Mouse (Mus musculus) heart, embryonic 14.5 days (tissue): ENCODE results near the gene Sema5b. TPM values are rescaled to one million over a fixed set of nuclear protein-coding genes. Genes with fewer than 3 reads are reported as not detected.

ENCODE experiments used
- ATAC-seq: fragments of 200-750 bp; cut with Nextera tagmentation; 2 replicates; pipeline ENCODE4 v1.8.0; 2017; ENCODE audit warnings: low read depth, moderate TSS enrichment; ENCODE audit not compliant: insufficient number of reproducible peaks, insufficient read depth, low FRiP score
- H3K27ac ChIP-seq, 2 experiments: fragments of 200-500 bp in 1 of 2; fragments of 300-500 bp in 1 of 2; sonication (generic) in 1 of 2; replicated peaks in 1 of 2; 2 replicates each; pipeline ENCODE4 v1.5.1; 2012 to 2014; ENCODE audit warnings: low read depth in 2 of 2, low read length in 2 of 2, control low read depth in 1 of 2, mild to moderate bottlenecking in 1 of 2, mixed read lengths in 1 of 2; ENCODE audit not compliant: control insufficient read depth in 1 of 2, insufficient read depth in 1 of 2
- H3K27me3 ChIP-seq: fragments of 300-500 bp; sonication (generic); 2 replicates; pipeline ENCODE4 v1.6.1; 2014; ENCODE audit warnings: mild to moderate bottlenecking, low read length, control low read depth; ENCODE audit not compliant: control insufficient read depth, insufficient read depth
- H3K36me3 ChIP-seq: fragments of 300-500 bp; sonication (generic); 2 replicates; pipeline ENCODE4 v1.6.1; 2014; ENCODE audit warnings: mild to moderate bottlenecking, control low read depth, low read length, mixed read lengths; ENCODE audit not compliant: control insufficient read depth, insufficient read depth
- H3K4me1 ChIP-seq, 2 experiments: fragments of 200-500 bp in 1 of 2; fragments of 300-500 bp in 1 of 2; sonication (generic) in 1 of 2; 2 replicates each; pipeline ENCODE4 v1.6.1; 2012 to 2014; ENCODE audit warnings: low read length in 2 of 2, control low read depth in 1 of 2, mixed read lengths in 1 of 2; ENCODE audit not compliant: control insufficient read depth in 2 of 2, insufficient read depth in 2 of 2
- H3K4me2 ChIP-seq: fragments of 300-500 bp; sonication (generic); 2 replicates; pipeline ENCODE4 v1.6.1; 2014; ENCODE audit warnings: mild to moderate bottlenecking, low read length
- H3K4me3 ChIP-seq, 2 experiments: fragments of 200-500 bp in 1 of 2; fragments of 300-500 bp in 1 of 2; sonication (generic) in 1 of 2; 2 replicates each; pipeline ENCODE4 v1.5.1; 2012 to 2014; ENCODE audit warnings: low read length in 2 of 2, mild to moderate bottlenecking in 2 of 2, control low read depth in 1 of 2, low read depth in 1 of 2, moderate library complexity in 1 of 2; ENCODE audit not compliant: control insufficient read depth in 1 of 2, insufficient read depth in 1 of 2
- H3K9ac ChIP-seq: fragments of 300-500 bp; sonication (generic); 2 replicates; pipeline ENCODE4 v1.6.1; 2014; ENCODE audit warnings: mild to moderate bottlenecking, low read length
- H3K9me3 ChIP-seq: fragments of 300-500 bp; sonication (generic); 2 replicates; pipeline ENCODE4 v1.6.1; 2016; ENCODE audit warnings: low read length, control low read depth; ENCODE audit not compliant: control insufficient read depth
- WGBS: fragments of 180-500 bp; shearing (Covaris S2); extraction: QIAGEN DNeasy Blood & Tissue Kit; methylation state at CpG from one replicate; pipeline ENCODE4 v1.1.7; 2014; 5-methylcytosine and 5-hydroxymethylcytosine counted together
- polyA plus RNA-seq: library from polyadenylated mRNA; unstranded; fragments of >200 nt; fragmentation: Nextera tagmentation; extraction: Ambion mirVana; gene quantifications from 2 replicates; pipeline ENCODE4 v1.2.1, GENCODE M21; 2014

The Sema5b gene
- polyA plus RNA-seq, 1 experiment from 2014 or later = 1.9 TPM

DNA sequence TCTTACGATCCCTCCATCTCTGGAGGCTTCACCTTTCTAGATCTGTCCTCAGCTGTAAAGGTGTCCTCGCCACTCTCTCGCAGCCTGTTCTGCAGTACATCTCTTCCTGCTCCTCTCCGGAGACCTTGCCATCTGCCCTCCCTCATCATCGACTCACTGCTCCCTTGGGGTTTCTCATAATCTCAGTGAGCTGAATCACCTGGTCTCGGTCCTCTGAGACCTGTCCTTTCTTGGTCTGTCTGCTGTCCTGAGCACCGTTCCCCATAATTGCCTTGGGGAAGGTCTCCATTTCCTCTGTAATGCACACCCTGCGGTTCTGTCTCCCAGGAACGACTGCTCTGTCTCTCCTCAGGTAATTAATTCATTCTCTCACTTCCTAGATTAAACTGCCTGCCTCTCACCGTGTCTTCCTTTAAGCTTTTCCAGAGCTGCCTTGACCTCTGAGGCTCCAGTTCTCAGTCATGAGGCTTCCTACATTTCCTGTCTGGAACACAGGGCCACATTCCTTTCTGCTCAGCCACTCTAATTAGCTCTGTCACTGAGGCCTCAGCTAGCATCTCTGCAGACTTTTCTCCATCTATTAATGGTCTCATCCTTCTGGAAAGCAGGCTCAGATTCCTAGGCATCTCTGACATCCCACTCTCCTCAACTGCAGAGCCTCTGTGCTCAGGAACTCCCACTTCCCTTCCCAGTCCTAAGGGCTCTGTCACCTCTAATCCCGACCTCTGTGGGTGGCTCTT is 31.4 kb upstream of the Sema5b start:
- H3K36me3 ChIP-seq = no peaks in the 10 kb centered on the region
- 44% methylated on average over 11 of the region's 11 CpGs for WGBS
- no peak for ATAC-seq
- H3K9ac ChIP-seq = no peak overlapping the region
- H3K4me1 ChIP-seq = peaks cover 4% of the 10 kb centered on the region in 2 experiments; a peak in 2 of 4 replicates
- H3K27ac ChIP-seq = no peak overlapping the region
- no peak overlapping the region for H3K4me2 ChIP-seq
- no peak overlapping the region for H3K4me3 ChIP-seq
- no peaks in the 10 kb centered on the region for H3K9me3 ChIP-seq
- H3K27me3 ChIP-seq = no peaks in the 10 kb centered on the region

DNA sequence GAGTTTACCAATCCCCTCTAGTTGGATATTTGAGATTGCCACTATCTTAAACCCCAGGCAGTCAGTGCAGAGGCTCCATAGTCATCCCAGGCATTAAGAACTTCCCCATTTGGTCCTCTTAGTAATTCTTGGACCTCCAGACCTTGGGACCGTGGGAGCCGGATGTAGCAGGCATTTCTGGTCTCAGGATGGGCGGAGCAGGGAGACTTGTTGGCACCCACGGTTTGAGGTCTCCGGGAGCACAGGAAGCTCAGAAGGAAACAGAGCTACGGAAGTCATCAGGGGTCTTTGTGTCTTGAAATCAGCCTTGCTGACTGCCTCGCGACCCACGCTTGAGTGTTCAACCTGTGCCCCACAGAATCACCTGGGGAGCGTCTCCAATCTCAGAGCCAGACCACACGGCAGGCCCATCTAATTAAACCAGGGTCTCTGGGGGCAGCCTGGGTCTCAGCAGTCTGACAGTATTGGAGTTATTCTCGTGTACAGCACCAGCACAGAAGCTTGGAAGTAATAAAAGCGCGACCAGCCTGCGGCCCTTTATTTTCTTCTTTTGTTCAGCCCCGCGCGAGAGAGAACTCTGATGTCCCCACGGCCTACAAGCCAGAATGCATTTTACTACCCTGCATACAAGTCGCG is 24.9 kb upstream of the Sema5b start:
- Histone ChIP-seq H3K27me3 (no peaks in the 10 kb centered on the region), H3K4me3 (no peak overlapping the region), H3K4me2 (no peak overlapping the region), H3K36me3 (no peaks in the 10 kb centered on the region), H3K9ac (no peak overlapping the region), H3K27ac (no peak overlapping the region), H3K4me1 (peaks cover 8 to 9% of the 10 kb centered on the region in 2 experiments; a peak in 2 of 4 replicates), H3K9me3 (no peaks in the 10 kb centered on the region)
- WGBS = 78% methylated on average over 21 of the region's 21 CpGs
- no peak for ATAC-seq

DNA sequence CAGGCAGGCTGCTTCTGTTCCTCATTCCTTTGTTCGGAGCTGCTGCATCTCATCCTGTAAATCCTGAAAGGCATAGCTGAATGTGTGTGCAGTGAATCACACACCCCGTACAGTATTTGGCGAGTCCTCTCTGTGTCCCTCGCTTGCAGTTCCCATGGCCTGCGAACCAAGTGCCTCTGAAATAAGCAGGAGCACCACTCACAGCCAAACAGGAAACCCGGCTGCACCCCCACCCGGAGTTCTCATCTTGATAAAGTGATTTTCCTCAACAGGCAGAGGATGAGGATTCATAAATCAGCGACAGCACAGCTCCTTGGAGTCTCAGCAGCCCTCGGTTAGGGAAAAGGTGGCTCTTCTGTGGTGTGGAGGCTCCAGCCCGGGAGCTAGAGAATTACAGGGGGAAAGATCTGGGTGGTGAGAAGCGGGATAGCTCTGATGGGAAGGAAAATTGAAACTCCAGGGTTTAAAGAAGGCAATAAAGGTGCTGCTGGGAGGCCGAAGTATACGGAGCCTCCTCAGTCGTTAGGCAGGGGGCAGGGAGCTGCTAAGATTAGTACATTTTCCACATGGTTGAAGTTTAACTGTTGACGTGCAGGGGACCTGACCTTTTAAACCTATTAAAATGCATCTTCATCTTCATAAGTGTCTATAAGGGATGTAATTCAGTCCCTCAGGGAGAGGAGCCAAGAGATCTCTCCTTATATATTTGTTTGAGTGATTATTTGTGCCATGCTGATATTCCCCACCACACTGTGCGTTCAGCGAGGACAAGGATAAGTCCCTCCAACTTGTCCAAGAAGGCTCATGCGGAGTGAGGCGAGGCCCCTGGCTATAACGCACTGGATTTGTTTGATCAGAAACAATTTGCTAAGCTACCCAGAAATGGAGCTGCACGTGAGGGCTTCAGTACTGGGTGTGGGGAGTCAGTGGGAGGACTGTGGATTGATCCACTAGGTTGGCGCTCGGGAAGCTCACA is 22.7 kb upstream of the Sema5b start:
- peak overlapping the region; percentile 28; the same call in 1 of the 2 replicates for H3K4me2 ChIP-seq
- WGBS = 53% methylated on average over 23 of the region's 23 CpGs
- no peak overlapping the region for H3K4me3 ChIP-seq
- peaks cover 8 to 9% of the 10 kb centered on the region in 2 experiments; a peak in 2 of 4 replicates for H3K4me1 ChIP-seq
- no peak overlapping the region for H3K27ac ChIP-seq
- ATAC-seq = no peak
- no peaks in the 10 kb centered on the region for H3K27me3 ChIP-seq
- H3K9me3 ChIP-seq = no peaks in the 10 kb centered on the region
- no peaks in the 10 kb centered on the region for H3K36me3 ChIP-seq
- H3K9ac ChIP-seq = peak overlapping the region; percentile 18; the same call in 1 of the 2 replicates

DNA sequence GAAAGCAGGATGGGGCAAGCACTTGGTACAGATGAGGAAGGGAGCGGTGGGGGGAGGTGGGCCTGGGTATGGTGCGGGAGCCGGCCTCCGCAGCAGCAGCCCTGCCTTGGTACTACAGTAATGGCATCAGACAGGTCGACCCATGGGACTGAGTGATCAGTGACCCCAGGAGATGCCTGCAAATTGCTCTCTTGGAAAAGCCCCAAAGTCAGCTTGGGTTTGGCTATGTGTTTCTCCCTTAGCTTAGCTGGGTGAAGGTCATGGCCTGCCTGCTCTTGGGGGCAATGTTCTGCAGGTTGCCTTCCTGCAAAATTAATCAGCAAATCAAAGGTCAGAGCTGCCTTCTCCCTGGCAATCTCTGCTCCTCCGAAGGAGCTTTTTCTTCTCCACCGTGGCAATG is 21.7 kb upstream of the Sema5b start:
- H3K9ac ChIP-seq = no peak overlapping the region
- 77% methylated on average over 7 of the region's 7 CpGs for WGBS
- no peaks in the 10 kb centered on the region for H3K36me3 ChIP-seq
- no peak overlapping the region for H3K27ac ChIP-seq
- no peaks in the 10 kb centered on the region for H3K9me3 ChIP-seq
- peaks cover 8 to 9% of the 10 kb centered on the region in 2 experiments; a peak in 2 of 4 replicates for H3K4me1 ChIP-seq
- no peaks in the 10 kb centered on the region for H3K27me3 ChIP-seq
- H3K4me3 ChIP-seq = no peak overlapping the region
- no peak for ATAC-seq
- H3K4me2 ChIP-seq = no peak overlapping the region

DNA sequence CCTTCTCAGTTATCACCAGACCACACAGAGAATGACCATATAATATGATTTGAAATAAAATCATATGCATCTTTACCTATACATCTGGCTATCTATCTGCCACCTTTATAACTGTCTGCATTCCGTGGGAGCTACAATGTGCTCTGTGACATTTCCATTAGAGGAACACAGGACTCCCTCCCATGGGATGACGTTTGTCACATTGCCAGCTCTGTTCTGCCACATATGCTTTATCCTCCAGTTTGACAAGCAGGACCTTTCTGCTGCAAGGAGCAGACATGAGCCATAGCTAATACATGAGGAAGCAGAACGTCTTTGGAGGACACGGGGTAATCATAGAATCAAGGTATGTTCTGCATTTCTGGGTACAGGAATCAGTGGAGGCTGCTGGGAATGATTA is 16.7 kb upstream of the Sema5b start:
- H3K9me3 ChIP-seq = no peaks in the 10 kb centered on the region
- no peaks in the 10 kb centered on the region for H3K27me3 ChIP-seq
- WGBS = 58% methylated on average over 4 of the region's 4 CpGs
- H3K4me2 ChIP-seq = no peak overlapping the region
- H3K9ac ChIP-seq = no peak overlapping the region
- no peaks in the 10 kb centered on the region for H3K4me1 ChIP-seq
- H3K36me3 ChIP-seq = no peaks in the 10 kb centered on the region
- H3K4me3 ChIP-seq = no peak overlapping the region
- no peak for ATAC-seq
- H3K27ac ChIP-seq = no peak overlapping the region

DNA sequence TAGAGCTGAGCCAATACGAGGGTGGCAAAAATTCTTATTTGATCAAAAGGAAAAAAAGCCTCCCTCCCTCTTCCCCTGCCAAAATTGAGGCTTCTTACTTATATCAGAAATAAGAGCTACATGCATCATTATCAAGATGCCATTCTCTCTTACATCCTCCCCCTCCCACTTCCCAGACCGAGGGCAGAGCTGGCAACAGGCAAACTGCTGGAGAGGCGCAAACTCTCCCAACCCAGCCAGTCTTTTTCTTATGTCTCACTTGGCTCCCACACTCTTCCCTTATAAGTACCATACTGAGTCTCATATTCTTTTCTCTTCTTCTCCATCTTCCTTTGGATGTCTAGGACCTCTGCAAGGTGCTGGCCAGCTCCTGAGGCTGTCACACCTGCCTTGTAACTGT is 6.3 kb upstream of the Sema5b start:
- no peak overlapping the region for H3K4me2 ChIP-seq
- no peaks in the 10 kb centered on the region for H3K4me1 ChIP-seq
- H3K4me3 ChIP-seq = no peak overlapping the region
- H3K9ac ChIP-seq = no peak overlapping the region
- H3K36me3 ChIP-seq = no peaks in the 10 kb centered on the region
- no peak for ATAC-seq
- peaks cover 58% of the 10 kb centered on the region for H3K27me3 ChIP-seq
- 72% methylated on average over 3 of the region's 3 CpGs for WGBS
- H3K9me3 ChIP-seq = no peaks in the 10 kb centered on the region
- H3K27ac ChIP-seq = no peak overlapping the region

DNA sequence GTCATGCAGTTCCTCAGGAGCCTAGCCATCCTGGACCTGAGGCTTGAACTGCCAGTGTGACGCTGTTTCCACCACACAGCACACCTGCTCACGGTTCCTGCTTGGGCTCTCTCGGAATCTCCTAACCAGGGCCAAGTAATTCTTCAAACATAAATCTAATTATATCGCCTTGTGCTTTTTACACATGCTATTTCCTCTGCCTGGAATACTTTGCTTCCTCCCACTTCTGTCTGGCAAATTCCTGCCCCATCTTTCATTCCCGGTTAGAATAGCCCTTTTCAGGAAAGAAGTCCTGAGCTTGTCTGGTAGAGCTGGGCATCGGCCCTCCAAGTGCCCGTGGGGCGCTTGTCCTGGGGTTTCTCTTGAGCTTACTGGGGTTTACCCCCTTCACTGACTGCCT is 3.3 kb upstream of the Sema5b start:
- WGBS = 75% methylated on average over 8 of the region's 8 CpGs
- Histone ChIP-seq H3K4me1 (peaks cover 4 to 16% of the 10 kb centered on the region in 2 experiments; a peak in 3 of 4 replicates), H3K36me3 (no peaks in the 10 kb centered on the region), H3K4me2 (no peak overlapping the region), H3K9ac (no peak overlapping the region), H3K4me3 (no peak overlapping the region), H3K9me3 (no peaks in the 10 kb centered on the region), H3K27me3 (peaks cover 77% of the 10 kb centered on the region), H3K27ac (no peak overlapping the region)
- no peak for ATAC-seq
